Mouse (Mus musculus): Measurements from ENCODE around the gene Prkca.

- TF ChIP-seq CTCF (IDR thresholded peaks at IDR 0.05; ENCODE audit: extremely low read depth, insufficient read depth, low read length) = no peak
- no peak for TF ChIP-seq POLR2A (IDR thresholded peaks at IDR 0.05; ENCODE audit: extremely low read depth, insufficient read depth, low read length)
These were observed 344.8 kb downstream of the Prkca start for GRCm38 (mm10) chr11:107998891-107999290.
